Mouse (Mus musculus) gastrocnemius, adult 8-10 months (tissue): ENCODE measurements around the gene Zbtb25. TPM values are rescaled to one million over a fixed set of nuclear protein-coding genes. Genes with fewer than 3 reads are reported as not detected.

Experiments used
- DNase-seq, 2 experiments: peaks; one replicate each; pipeline ENCODE4 v3.0.0; 2022; ENCODE audit warnings: low spot score in 2 of 2
- total RNA-seq, 4 experiments: library from RNA; stranded (reverse); gene quantifications; 2 replicates each; pipeline ENCODE4 v1.2.4; 2022

The Zbtb25 gene
- total RNA-seq, 4 experiments from 2014 or later, result 6.7 to 8.9 (median 8.4) TPM

DNA sequence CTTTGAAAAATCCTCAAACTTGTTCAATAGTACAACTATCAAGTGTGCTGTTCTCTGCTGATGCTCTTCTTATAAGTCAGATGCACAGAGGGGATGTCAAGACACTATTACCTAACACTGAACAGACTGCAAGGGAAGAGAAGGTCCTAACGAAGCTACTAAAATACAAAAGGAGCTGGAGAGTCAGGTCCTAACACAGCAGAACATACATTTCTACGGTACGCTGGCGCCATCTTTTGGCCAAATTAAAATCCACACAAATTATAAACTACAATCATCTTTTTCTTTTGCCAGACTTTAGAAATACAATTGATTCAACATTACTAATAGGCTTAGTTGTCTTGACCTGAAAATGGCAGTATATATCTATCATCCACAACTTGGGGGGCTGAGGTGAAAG lies 28.3 kb downstream of the Zbtb25 start:
- DNase-seq, result no peak

DNA sequence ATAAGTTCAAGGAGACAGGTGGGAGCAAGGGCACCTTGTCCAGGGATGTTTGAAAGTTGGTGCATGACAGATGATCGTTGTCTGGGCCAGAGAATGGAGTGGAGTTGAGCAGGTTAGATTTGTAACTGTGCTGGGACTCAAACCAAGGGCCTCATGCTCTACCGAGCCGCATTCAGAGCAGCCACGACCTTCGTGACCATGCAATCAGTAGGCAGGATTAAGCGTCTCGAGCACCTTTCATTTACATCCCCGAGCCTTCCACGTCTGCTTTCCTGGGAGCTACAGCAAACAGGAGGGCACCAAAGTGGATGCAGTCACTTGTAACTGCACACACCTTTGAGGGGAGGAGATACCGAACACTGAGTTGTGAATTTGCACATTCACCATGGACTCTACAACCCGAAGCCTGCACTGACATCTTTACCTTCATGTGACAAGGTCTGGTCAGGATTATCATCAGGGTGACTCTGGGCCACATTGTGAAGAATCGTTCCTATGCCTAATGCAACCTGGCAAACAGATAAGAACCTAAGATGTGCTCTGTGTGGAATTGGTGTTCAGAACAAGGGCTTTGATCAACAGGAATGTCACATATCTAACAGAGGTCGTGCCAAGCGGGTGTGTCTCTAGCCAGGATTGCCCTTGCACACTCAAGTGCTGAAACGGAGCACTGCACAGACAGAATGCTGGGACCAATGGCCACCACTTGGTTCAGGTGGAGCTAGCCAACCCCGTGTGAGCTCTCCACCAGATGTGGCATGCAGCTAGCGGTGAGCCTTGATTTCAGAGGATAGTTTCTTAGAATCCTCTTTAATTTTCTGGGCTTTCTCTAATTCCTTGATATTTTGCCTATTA lies 33.1 kb downstream of the Zbtb25 start:
- DNase-seq, result no peak

DNA sequence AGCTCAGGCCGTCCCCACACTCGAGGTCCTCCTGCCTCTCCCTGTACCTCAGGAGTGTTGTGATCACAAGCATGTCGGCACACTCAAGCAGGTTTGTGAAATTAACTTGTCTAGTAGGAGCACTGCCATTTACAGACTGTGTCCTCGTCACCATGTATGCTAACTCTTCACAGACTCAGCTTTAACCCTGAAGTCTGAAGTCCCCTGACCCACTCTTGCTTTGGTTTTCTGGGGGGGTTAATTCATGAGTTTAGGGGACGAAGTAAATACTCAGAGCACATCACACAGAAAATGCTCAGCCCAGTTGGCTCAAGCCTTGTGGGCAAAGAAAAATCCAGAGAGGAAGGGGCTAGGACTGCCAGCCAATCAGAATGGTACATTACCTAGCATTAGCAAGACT lies 33.8 kb downstream of the Zbtb25 start:
- DNase-seq, result no peak

DNA sequence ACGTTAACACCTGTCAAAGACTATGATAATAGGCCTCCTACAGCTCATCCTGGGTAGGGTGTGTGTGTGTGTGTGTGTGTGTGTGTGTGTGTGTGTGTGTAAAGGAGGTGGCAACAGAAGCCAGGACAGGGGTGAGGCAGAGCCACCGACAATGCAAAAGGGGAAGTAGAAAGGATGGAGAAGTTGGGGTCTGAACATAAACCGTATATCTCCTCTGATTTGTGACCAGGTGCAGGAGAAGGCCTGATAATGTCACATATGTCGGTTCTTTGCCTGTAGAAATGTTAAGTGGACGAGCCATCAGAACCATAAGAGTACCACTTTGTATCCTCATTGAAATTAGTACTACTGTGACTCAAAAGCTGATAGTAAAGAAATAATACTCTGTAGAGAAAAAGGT lies 35.7 kb downstream of the Zbtb25 start:
- DNase-seq, result no peak

DNA sequence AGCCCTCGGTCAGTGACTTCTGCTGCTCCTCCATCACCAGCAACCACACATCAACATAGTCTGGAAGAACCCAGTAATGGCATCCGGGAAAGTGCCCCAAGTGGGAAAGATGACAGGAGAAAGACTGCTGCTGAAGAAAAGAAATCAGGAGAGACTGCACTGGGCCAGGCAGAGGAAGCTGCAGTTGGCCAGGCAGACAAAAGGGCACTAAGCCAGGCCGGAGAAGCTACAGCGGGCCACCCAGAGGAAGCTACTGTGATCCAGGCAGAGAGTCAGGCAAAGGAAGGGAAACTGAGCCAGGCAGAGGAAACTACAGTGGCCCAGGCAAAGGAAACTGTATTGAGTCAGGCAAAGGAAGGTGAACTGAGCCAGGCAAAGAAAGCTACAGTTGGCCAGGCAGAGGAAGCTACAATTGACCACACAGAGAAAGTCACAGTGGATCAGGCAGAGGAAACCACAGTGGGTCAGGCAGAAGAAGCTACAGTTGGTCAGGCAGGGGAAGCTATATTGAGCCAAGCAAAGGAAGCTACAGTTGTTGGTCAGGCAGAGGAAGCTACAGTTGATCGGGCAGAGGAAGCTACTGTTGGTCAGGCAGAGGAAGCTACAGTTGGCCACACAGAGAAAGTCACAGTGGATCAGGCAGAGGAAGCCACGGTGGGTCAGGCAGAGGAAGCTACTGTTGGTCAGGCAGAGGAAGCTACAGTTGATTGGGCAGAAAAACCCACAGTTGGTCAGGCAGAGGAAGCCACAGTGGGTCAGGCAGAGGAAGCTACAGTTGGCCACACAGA lies 40.6 kb downstream of the Zbtb25 start:
- DNase-seq, result no peak

DNA sequence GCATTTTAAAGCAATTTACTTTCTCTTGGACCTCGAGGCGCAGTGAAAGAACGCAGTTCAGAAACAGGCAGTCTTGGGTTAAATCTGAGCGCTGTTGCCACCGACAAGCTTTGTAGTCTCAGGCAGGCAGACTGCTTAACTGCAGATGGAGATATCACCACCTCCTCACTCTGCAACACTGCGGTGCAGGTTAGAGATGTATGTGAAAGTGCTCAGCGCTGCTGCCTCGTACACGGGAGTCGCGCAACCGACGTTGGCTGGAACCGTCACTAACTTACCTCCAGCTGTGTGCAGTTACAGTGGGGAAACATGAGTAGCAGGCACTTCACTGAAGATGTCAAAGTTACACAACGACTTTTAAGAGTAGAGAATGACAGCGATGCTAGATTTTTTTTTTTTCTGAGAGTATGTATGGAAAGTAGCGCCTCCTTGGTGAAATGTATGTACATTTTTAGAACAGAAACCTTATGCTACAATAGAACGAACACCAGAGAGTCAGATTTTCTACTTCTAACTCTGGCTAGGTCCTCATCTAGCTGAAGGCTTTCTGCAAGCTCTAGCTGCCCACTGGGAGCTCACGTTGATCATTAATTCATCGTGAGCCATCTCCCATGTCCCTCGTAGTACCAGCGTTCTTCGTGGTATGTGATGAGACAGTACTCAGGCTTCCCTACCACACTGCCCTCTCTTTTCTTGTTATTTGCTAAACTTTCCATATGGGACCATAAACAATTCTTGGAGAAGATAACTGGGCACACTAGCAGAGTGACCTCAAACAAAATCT lies 42.8 kb downstream of the Zbtb25 start:
- no peak for DNase-seq

DNA sequence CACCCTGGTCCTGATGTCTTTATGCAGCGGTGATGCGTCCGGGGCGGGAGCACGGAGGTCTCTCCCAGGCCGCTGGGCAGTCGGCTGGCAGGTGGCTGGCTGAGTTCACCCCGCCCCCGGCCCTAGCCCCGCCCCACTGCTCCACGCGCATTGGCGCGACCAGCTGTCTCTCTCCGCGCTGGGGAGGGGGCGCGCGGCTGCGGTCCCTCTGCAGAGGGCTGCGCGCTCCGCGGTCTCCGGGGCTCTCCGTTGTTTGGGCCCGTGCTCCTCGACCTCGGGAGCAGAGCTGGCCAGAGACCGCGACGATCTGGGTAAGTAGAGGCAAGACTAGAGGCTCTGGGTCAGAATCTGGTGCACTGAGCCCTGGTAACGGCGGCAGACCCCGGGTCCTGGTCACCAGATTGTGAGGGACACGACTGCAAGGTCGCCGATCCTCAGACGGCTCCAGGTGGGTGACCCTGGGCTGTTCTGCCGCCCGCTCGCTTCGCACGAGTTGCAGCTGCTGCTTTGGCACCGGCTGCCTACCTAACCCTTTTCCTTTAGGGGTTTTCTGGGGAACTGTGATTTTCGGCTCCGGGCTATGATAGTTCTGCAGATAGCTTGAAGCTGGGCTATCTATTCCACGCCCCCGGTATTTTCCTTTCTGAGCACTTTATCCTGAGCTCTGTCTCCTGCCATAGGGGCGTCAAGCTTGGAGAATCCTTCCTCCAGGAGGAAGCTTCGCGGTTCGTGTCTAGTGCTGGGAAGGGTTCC lies 44.5 kb downstream of the Zbtb25 start, which contains the start of gene Akap5:
Gene Akap5, plus strand, starts transcription at position 213 of the 753 bp plus-strand sequence.
- no peak for DNase-seq

DNA sequence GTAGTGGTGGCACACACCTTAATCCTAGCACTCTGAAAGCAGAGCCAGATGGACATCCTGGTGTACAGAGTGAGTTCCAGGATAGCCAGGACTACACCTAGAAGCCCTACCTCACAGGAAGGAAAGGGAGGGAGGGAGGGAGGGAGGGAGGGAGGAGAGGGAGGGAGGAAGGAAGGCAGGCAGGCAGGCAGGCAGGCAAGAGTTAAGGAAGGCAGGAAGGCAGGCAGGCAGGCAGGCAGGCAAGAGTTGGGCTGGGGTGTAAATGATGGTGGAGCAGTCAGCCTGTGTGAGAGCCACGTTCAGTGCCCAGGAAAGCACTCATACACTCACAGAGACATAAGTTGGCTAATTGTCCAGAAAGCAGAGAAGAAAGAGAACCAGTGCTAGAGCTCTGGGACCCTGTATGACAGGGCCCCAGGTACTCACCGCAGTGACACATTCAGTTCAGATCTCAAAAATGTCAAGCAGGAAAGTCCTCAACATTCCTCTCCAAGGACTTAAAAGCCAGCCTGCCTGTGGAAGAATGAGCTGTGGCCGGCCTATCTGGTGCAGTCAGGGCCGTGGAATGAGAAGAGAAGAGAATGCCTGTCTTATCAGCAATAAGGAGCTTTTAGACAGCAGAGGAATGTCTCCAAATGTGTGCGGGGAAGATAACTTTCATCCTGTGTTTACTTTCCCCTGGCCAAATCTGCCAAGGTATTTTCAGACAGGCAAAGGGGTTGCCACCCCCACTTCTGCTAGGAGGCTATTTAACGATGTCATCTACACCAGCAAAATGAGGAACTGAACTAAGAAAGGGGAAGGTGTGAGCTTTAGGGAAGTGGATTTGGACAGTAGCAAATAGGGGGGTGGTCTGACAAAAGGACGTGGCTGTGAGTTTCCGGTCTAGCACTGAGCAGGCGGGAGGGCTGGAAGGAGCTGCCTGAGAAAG lies 50.9 kb downstream of the Zbtb25 start:
- DNase-seq, result no peak

DNA sequence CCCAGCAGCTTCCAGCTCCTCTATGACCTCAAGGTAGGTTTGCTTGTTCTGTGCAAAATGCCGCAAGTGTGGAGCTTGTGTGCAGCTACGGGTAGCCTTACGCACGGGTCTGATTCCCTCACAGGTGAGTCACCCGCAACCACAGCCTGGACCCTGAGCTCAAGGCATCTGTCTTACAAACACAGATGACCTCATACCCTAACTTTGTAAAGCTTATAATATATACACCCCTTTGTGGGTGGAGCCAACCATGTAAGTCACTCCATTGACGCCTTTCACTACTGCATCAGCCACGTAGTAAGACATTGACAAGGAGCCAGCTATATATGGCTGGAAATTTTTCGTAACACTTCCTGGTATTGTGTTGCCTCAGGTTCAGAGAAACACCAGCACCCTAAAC lies 57.5 kb downstream of the Zbtb25 start:
- no peak for DNase-seq

DNA sequence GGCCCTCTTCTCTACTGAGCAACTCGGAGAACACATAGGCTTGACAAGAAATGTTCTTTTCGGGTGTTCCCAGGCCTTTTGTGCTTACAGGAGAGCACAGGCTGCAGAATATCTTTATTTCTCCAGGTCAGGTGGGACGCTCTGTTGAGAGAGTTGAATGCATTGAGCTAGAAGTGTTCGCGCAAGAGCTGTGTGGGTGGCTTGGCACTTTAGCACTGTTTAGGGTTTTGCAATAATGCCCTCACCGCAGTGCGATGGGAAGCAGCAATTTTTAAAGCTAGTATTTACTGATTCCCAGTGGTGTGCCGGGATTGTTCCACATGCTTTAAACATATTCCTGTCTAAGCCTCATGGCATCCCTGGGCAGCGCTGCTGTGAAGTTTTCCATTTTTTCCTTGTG lies 58.2 kb downstream of the Zbtb25 start:
- no peak for DNase-seq

DNA sequence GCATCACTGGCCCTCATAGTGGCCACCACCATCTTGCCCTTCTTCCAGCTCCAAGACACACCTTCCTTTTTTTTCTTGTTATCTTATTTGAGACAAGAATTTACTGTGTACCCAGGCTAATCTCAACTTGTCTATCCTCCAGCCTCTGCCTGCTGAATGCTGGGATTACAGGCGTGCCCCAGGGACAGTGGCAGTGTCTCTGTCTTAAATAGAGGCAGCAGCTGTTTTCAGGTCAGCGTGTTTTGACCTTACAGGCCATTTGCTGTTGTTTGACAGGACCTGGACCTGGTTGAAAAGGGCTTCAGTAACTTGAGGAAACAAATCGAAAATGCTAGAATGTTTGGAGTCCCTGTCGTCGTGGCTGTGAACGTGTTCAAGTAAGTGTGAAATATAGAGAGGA lies 58.8 kb downstream of the Zbtb25 start:
- DNase-seq, result no peak

DNA sequence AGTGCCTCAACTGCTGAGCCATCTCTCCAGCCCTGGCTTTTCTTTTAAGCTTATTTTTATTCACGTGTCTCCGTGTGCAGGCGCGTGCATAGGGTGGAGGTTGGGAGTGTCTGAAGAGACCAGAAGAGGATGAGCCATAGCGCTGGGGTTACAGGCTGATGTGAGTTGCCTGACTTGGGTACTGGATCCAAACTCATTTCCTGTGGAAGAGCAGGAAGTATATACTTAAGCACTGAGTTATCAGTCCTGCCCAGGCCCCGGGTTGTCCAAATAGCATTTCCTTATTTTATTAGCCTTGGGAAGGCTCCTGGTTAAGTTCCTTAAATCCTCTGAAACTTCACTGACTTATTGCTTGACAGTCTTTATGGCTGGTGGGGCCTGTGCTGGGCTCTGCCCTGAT lies 59.4 kb downstream of the Zbtb25 start:
- DNase-seq, result no peak

DNA sequence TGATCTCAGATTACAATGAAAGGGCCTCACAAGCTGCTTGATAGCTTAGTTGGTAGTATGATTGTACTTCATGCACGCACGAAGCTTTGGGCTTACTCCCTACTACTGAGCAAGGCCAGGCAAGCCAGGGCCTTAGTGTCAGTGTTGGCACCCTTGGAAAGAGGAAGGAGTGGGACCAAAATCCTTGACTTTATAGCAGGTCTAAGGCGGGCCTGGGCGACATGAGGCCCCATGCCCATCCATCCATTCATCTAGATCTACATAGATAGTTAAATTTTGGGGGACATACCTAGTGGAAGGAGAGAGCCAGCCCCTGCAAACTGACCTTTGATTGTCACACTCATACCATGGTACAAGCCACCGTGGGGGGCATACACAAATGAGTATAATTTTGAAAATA lies 61.0 kb downstream of the Zbtb25 start:
- DNase-seq, result no peak

DNA sequence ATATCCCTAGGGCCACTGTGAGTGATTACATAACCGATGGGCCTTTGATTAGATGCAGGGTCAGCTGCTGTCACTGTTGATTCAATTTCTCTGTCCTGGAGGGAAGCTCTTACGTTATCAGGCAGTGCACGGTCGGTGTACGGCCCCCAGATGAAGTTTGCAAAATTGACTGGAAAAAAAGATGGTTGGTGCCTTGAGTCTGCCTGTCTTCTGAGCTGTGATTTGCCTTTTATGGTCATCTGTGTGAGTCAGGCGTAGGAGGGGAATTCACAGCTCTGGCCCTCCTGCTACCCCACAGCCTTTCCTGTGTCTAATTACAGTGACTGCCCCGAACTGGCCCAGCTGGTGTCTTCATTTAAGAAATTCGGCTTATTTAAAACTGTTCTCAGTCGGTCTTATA lies 61.4 kb downstream of the Zbtb25 start:
- DNase-seq, result no peak

DNA sequence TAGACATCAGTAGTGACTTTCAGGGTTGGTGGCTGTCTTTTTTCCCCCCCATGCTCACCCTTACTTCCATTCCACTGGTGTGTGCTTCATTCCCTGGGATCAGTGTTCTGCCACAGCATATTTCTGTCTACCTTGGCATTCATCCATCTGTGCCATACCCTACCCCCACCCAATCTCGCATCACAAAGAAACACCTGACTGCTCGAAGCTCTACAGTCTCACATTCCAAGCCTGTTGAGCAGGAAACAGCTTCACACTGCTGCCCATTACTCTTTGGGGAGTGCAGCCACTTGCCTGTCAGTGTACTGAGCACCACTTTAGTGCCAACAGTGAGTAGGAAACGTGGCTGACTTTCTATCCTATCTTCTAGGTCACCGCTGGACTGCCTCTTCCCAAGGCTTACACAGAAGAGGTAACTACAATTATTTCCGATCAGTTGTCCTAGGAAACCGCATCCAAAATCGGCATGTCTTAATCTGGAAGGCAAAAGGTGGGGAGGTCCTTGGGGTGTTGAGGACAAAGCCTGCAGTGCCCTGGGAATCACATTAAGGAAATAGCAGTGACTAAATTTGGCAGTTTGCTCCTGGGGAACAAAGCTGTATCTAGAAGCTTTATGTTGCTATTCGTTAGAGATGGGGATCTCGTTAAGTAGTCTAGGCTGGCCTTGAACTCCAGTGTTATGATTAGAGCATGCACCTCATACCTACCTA lies 62.4 kb downstream of the Zbtb25 start:
- no peak for DNase-seq

DNA sequence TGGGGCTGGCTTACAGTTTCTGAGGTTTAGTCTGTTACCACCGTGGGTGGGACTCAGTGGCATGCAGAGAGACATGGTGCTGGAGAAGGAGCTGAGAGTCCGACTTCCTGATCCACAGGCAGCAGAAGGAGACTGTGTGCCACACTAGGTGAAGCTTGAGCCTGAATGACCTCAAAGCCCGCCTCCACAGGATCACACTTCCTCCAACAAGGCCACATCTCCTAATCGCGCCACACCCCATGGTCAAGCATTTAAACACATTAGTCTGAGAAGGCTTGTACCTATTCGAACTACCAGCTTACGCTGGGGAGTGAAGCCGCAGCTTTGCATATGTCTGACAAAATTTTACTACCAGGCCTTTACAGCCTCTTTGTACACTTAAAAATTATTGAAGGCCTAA lies 64.3 kb downstream of the Zbtb25 start:
- no peak for DNase-seq

DNA sequence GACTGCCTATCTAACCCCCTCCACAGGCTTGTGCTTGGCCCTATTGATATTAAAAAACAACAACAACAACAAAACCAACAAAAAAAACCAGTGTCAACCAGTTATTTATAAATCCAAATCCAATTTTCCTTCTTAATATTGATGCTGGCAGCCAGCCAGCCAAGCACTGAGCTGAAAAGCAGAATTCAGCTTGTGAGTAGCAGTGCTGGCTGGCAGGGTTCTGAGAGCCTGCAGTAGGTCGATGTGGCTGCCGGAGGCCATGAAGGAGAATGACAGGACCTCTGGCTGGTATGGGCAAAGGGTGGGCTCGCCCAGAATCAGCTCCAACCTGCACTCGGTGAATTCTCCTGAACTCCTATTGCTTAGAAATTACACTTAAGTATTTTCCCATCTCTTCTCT lies 65.2 kb downstream of the Zbtb25 start:
- no peak for DNase-seq

DNA sequence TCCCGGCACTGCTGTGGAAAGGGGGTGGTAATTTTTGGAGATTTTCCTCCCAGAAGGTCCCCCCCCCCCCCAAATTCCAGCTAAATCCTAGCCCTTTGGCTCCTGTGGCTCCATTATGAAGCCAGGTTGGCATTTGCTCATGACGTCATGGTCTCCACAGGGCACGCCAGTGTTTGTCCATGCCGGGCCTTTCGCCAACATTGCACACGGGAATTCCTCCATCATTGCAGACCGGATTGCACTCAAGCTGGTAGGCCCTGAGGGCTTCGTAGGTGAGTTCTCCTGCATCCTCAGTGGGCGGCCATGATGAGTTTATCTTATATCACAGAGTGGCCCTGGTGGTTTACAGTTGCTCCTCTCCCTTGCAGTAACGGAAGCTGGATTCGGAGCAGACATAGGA lies 65.9 kb downstream of the Zbtb25 start:
- DNase-seq, result no peak

DNA sequence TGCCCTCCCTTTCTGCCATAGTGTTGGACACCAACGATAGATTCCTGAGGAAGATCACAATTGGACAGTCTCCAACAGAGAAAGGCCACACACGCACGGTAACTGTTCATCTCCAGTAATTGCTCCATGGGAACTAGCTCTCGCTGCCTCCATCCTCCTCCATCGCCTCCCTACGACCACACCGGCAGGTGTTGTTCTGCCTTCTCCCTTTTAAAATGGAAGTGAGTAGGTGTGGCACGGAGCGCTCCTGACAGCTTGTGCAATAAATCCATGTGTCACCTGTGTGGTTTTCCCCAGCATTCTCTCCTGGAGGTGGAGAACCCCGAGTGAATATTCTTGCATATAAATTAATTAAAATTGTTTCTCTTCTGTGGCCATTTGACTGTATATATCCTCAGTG lies 69.0 kb downstream of the Zbtb25 start:
- no peak for DNase-seq
